Mouse (Mus musculus) myocyte (in vitro differentiated cells): ENCODE measurements around the gene Pigh.

Experiments used
- E2F4 ChIP-seq: IDR thresholded peaks from one replicate; pipeline ENCODE4 v1.6.1; 2011; ENCODE audit warnings: mild to moderate bottlenecking, control low read depth, moderate library complexity; ENCODE audit not compliant: insufficient read depth
- MAX ChIP-seq: IDR thresholded peaks from one replicate; pipeline ENCODE4 v1.6.1; 2011; ENCODE audit warnings: low read depth, mild to moderate bottlenecking, control low read depth
- MYOD1 ChIP-seq, 3 experiments: IDR thresholded peaks; one replicate each; pipeline ENCODE4 v1.6.1; 2011; ENCODE audit warnings: control low read depth in 2 of 3, low read depth in 2 of 3, mild to moderate bottlenecking in 2 of 3, moderate library complexity in 1 of 3; ENCODE audit not compliant: insufficient read length in 2 of 3, control insufficient read depth in 1 of 3
- POLR2A ChIP-seq: IDR thresholded peaks from one replicate; pipeline ENCODE4 v1.6.1; 2011; ENCODE audit warnings: low read depth, mild to moderate bottlenecking, control low read depth, moderate library complexity; ENCODE audit not compliant: insufficient read length
- REST ChIP-seq: IDR thresholded peaks from one replicate; pipeline ENCODE4 v1.6.1; 2011; ENCODE audit warnings: mild to moderate bottlenecking, control low read depth, moderate library complexity; ENCODE audit not compliant: insufficient read depth, insufficient read length
- TCF12 ChIP-seq: IDR thresholded peaks from one replicate; pipeline ENCODE4 v1.6.1; 2011; ENCODE audit warnings: mild to moderate bottlenecking, control low read depth; ENCODE audit not compliant: poor library complexity, insufficient read depth, severe bottlenecking
- TCF3 ChIP-seq: IDR thresholded peaks from one replicate; pipeline ENCODE4 v1.6.1; 2011; ENCODE audit warnings: low read depth, control low read depth; ENCODE audit not compliant: insufficient read length

GRCm38 (mm10) chr12:79122820-79123219, 33.4 kb upstream of the Pigh start:
- TF ChIP-seq POLR2A, result no peak
- TF ChIP-seq MYOD1 (IDR thresholded peaks at IDR 0.05; ENCODE audit: control insufficient read depth in 1 of 3, insufficient read length in 2 of 3, low read depth in 2 of 3), result no peak
- TF ChIP-seq TCF3, result no peak
- TF ChIP-seq REST, result no peak
- TF ChIP-seq MAX, result no peak
- no peak for TF ChIP-seq E2F4
- no peak for TF ChIP-seq TCF12
